Mouse (Mus musculus) CH12.LX (cell line): Measurements from ENCODE around the gene Dnaja1. TPM values are rescaled to one million over a fixed set of nuclear protein-coding genes. Genes with fewer than 3 reads are reported as not detected.

Experiments used
- DNase-seq: peaks from one replicate; pipeline ENCODE4 v3.0.0-alpha.2; 2013; ENCODE audit errors: extremely low read depth
- H3K27ac ChIP-seq: 2 replicates; pipeline ENCODE4 v1.5.1; 2012; ENCODE audit warnings: low read depth, mild to moderate bottlenecking, control low read depth, moderate library complexity; ENCODE audit not compliant: insufficient read depth
- H3K27me3 ChIP-seq: replicated peaks from 2 replicates; pipeline ENCODE3; 2012; ENCODE audit warnings: inconsistent platforms
- H3K36me3 ChIP-seq, 2 experiments: replicated peaks in 1 of 2; 2 replicates each; pipeline versions ENCODE3 to v1.6.1; 2012; ENCODE audit warnings: inconsistent platforms in 1 of 2, low read length in 1 of 2, mild to moderate bottlenecking in 1 of 2, mixed read lengths in 1 of 2, moderate library complexity in 1 of 2; ENCODE audit not compliant: control insufficient read depth in 1 of 2, insufficient read depth in 1 of 2
- H3K4me1 ChIP-seq, 2 experiments: 2 replicates each; pipeline ENCODE4 v1.6.1; 2012; ENCODE audit warnings: inconsistent platforms in 1 of 2, moderate library complexity in 1 of 2; ENCODE audit not compliant: insufficient read depth in 2 of 2, control insufficient read depth in 1 of 2
- H3K4me2 ChIP-seq: 2 replicates; pipeline ENCODE4 v1.6.1; 2012; ENCODE audit warnings: low read depth, mild to moderate bottlenecking, control low read depth; ENCODE audit not compliant: poor library complexity, insufficient read depth, severe bottlenecking
- H3K4me3 ChIP-seq, 3 experiments: fragments of 150-350 bp in 1 of 3; sonication (generic) in 1 of 3; replicated peaks in 1 of 3; 2 replicates each; pipeline versions ENCODE3 to v1.5.1; 2011 to 2012; ENCODE audit warnings: low read depth in 2 of 3, low read length in 2 of 3, mild to moderate bottlenecking in 2 of 3, moderate library complexity in 2 of 3, control low read depth in 1 of 3, improper control_type of control experiment in 1 of 3, inconsistent platforms in 1 of 3, mixed read lengths in 1 of 3; ENCODE audit not compliant: poor library complexity in 1 of 3
- H3K79me2 ChIP-seq: replicated peaks from 2 replicates; pipeline ENCODE4 v1.6.1; 2012; ENCODE audit warnings: mild to moderate bottlenecking, moderate library complexity; ENCODE audit not compliant: control insufficient read depth, poor library complexity, insufficient read depth, severe bottlenecking; ENCODE audit errors: extremely low read depth
- H3K9ac ChIP-seq: 2 replicates; pipeline ENCODE4 v1.6.1; 2012; ENCODE audit warnings: low read depth, mild to moderate bottlenecking, control low read depth, moderate library complexity; ENCODE audit not compliant: insufficient read depth
- H3K9me3 ChIP-seq: replicated peaks from 2 replicates; pipeline ENCODE3; 2012; ENCODE audit warnings: low read length, inconsistent platforms, mixed read lengths
- CHD1 ChIP-seq: IDR thresholded peaks from 2 replicates; pipeline ENCODE4 v1.6.1; 2012; ENCODE audit warnings: low read depth, low read length, improper control_type of control experiment, inconsistent platforms
- CTCF ChIP-seq, 2 experiments: IDR thresholded peaks in 1 of 2; conservative IDR thresholded peaks in 1 of 2; 2 replicates each; pipeline ENCODE4 v1.5.1; 2011 to 2012; ENCODE audit warnings: low read depth in 2 of 2, low read length in 2 of 2, improper control_type of control experiment in 1 of 2, inconsistent platforms in 1 of 2, mild to moderate bottlenecking in 1 of 2, moderate library complexity in 1 of 2
- E2F4 ChIP-seq: IDR thresholded peaks from 2 replicates; pipeline ENCODE4 v1.6.1; 2011; ENCODE audit warnings: low read depth, low read length, improper control_type of control experiment; ENCODE audit not compliant: insufficient replicate concordance
- ELF1 ChIP-seq: IDR thresholded peaks from 2 replicates; pipeline ENCODE4 v1.6.1; 2014; ENCODE audit warnings: low read depth, mild to moderate bottlenecking, inconsistent platforms, low read length, improper control_type of control experiment
- EP300 ChIP-seq: IDR thresholded peaks from 2 replicates; pipeline ENCODE4 v1.6.1; 2011; ENCODE audit warnings: low read length, improper control_type of control experiment
- GABPA ChIP-seq: IDR thresholded peaks from 2 replicates; pipeline ENCODE4 v1.6.1; 2012; ENCODE audit warnings: low read depth, low read length, improper control_type of control experiment, inconsistent platforms; ENCODE audit not compliant: insufficient replicate concordance
- IRF4 ChIP-seq: IDR thresholded peaks from 2 replicates; pipeline ENCODE4 v1.6.1; 2014; ENCODE audit warnings: low read depth, mild to moderate bottlenecking, inconsistent platforms, low read length, improper control_type of control experiment
- JUN ChIP-seq: IDR thresholded peaks from 2 replicates; pipeline ENCODE4 v1.6.1; 2011; ENCODE audit warnings: low read depth, mild to moderate bottlenecking, low read length, improper control_type of control experiment, moderate library complexity; ENCODE audit not compliant: insufficient read depth
- KAT2A ChIP-seq: IDR thresholded peaks from 2 replicates; pipeline ENCODE4 v1.6.1; 2012; ENCODE audit warnings: low read length, improper control_type of control experiment, inconsistent platforms; ENCODE audit not compliant: insufficient replicate concordance
- MAZ ChIP-seq: IDR thresholded peaks from 2 replicates; pipeline ENCODE4 v1.6.1; 2012; ENCODE audit warnings: low read depth, mild to moderate bottlenecking, inconsistent platforms, low read length, improper control_type of control experiment, moderate library complexity
- MEF2A ChIP-seq: IDR thresholded peaks from 2 replicates; pipeline ENCODE4 v1.6.1; 2014; ENCODE audit warnings: low read depth, mild to moderate bottlenecking, inconsistent platforms, low read length, improper control_type of control experiment, borderline replicate concordance
- MYC ChIP-seq: IDR thresholded peaks from 2 replicates; pipeline ENCODE4 v1.6.1; 2011; ENCODE audit warnings: low read depth, mild to moderate bottlenecking, improper control_type of control experiment, low read length
- NELFE ChIP-seq: IDR thresholded peaks from 2 replicates; pipeline ENCODE4 v1.6.1; 2011; ENCODE audit warnings: low read depth, low read length, improper control_type of control experiment
- NRF1 ChIP-seq: IDR thresholded peaks from 2 replicates; pipeline ENCODE4 v1.6.1; 2014; ENCODE audit warnings: low read depth, mild to moderate bottlenecking, inconsistent platforms, low read length, improper control_type of control experiment, moderate library complexity
- PAX5 ChIP-seq: IDR thresholded peaks from 2 replicates; pipeline ENCODE4 v1.6.1; 2012; ENCODE audit warnings: low read length, inconsistent platforms, mixed read lengths
- POLR2A ChIP-seq: IDR thresholded peaks from 2 replicates; pipeline ENCODE4 v1.6.1; 2011; ENCODE audit warnings: low read depth, mild to moderate bottlenecking, improper control_type of control experiment, low read length
- POLR2AphosphoS2 ChIP-seq: IDR thresholded peaks from 2 replicates; pipeline ENCODE4 v1.6.1; 2011; ENCODE audit warnings: low read depth, low read length, improper control_type of control experiment
- RAD21 ChIP-seq: IDR thresholded peaks from 2 replicates; pipeline ENCODE4 v1.6.1; 2011; ENCODE audit warnings: low read depth, mild to moderate bottlenecking, low read length, improper control_type of control experiment, moderate library complexity
- RCOR1 ChIP-seq: conservative IDR thresholded peaks from 2 replicates; pipeline ENCODE4 v1.6.1; 2012; ENCODE audit warnings: low read depth, mild to moderate bottlenecking, inconsistent platforms, low read length, improper control_type of control experiment
- SMC3 ChIP-seq: IDR thresholded peaks from 2 replicates; pipeline ENCODE4 v1.6.1; 2011; ENCODE audit warnings: low read depth, low read length, improper control_type of control experiment
- TBP ChIP-seq: conservative IDR thresholded peaks from 2 replicates; pipeline ENCODE4 v1.6.1; 2011; ENCODE audit warnings: low read depth, low read length, improper control_type of control experiment
- TCF12 ChIP-seq: IDR thresholded peaks from 2 replicates; pipeline ENCODE4 v1.6.1; 2014; ENCODE audit warnings: low read depth, mild to moderate bottlenecking, inconsistent platforms, low read length, improper control_type of control experiment
- USF2 ChIP-seq: conservative IDR thresholded peaks from 2 replicates; pipeline ENCODE4 v1.6.1; 2011; ENCODE audit warnings: low read depth, low read length, improper control_type of control experiment
- ZC3H11A ChIP-seq: IDR thresholded peaks from 2 replicates; pipeline ENCODE4 v1.6.1; 2012; ENCODE audit warnings: low read depth, mild to moderate bottlenecking, inconsistent platforms, low read length, improper control_type of control experiment
- dilution Hi-C: fragments of 300-500 bp; cut with MboI; formaldehyde crosslinking; loops from 2 replicates; pipeline ENCODE4 v1.14.3; 2020; ENCODE audit warnings: low sequenced_read_pairs; ENCODE audit not compliant: extremely low pct_unique_long_range_greater_than_20kb, extremely low pct_ligation_motif_present
- in situ Hi-C: fragments of 300-500 bp; cut with MboI; formaldehyde crosslinking; loops from 3 replicates; pipeline ENCODE4 v1.14.3; 2019; ENCODE audit warnings: low sequenced_read_pairs, low pct_ligation_motif_present, low pct_unique_long_range_greater_than_20kb, mixed read lengths
- polyA plus RNA-seq: library from polyadenylated mRNA; unstranded; fragments of >175 nt; gene quantifications from 2 replicates; pipeline ENCODE4 v1.2.1, GENCODE M21; 2012; ENCODE audit warnings: low read depth; ENCODE audit not compliant: insufficient read length
- total RNA-seq, 2 experiments: library from RNA; depleted of rRNA; stranded (reverse); fragments of 300-350 nt in 1 of 2; fragments of >200 nt in 1 of 2; gene quantifications; 2 replicates each; pipeline ENCODE4 v1.2.3; 2012 to 2014

Dnaja1 gene
- total and polyA plus RNA-seq, 3 experiments = 67.9 to 485 (median 117) TPM

- H3K9me3 ChIP-seq = no peaks in the 10 kb centered on the region
- H3K79me2 ChIP-seq = no peaks in the 10 kb centered on the region
- dilution Hi-C loops (no loop called here), in situ Hi-C loops (loop anchor here (25.0 kb wide), 1 partner anchor 554 kb away; the partner anchor contains the start of gene Aco1)
- DNase-seq = no peak
- TF ChIP-seq MEF2A (no peak), KAT2A (no peak), RAD21 (no peak), ZC3H11A (no peak), NELFE (no peak), NRF1 (no peak), JUN (no peak), RCOR1 (no peak), EP300 (no peak), POLR2A (no peak), PAX5 (no peak), USF2 (no peak), CHD1 (no peak)
- H3K4me2 ChIP-seq = no peak overlapping the region
- H3K27me3 ChIP-seq = no peaks in the 10 kb centered on the region
- H3K9ac ChIP-seq = no peak overlapping the region
- H3K4me3 ChIP-seq = no peak overlapping the region
- peaks cover 52 to 79% of the 10 kb centered on the region in 2 experiments for H3K36me3 ChIP-seq
- H3K27ac ChIP-seq = no peak overlapping the region
- no peaks in the 10 kb centered on the region for H3K4me1 ChIP-seq
Measured at GRCm38 (mm10) chr4:40691100-40691499, 30.9 kb upstream of the Dnaja1 start.

GRCm38 (mm10) chr4:40697059-40697458 is 24.9 kb upstream of the Dnaja1 start:
- H3K4me1 ChIP-seq = peaks cover 6 to 10% of the 10 kb centered on the region in 2 experiments
- no peak overlapping the region for H3K27ac ChIP-seq
- in situ Hi-C loops = loop anchor here (25.0 kb wide), 1 partner anchor 560 kb away; the partner anchor contains the start of gene Aco1
- no peak overlapping the region for H3K9ac ChIP-seq
- peaks cover 3% of the 10 kb centered on the region; the same call in 1 of the 2 replicates for H3K79me2 ChIP-seq
- TF ChIP-seq NELFE = no peak
- TF ChIP-seq IRF4 = no peak
- TF ChIP-seq POLR2A = no peak
- no peak for TF ChIP-seq KAT2A
- TF ChIP-seq ZC3H11A = no peak
- no peak for TF ChIP-seq GABPA
- TF ChIP-seq TCF12 = no peak
- no peak for TF ChIP-seq E2F4
- TF ChIP-seq JUN = no peak
- TF ChIP-seq POLR2AphosphoS2 = no peak
- TF ChIP-seq CTCF (conservative IDR thresholded peaks at IDR 0.05 in 1 of 2, IDR thresholded peaks at IDR 0.05 in 1 of 2; ENCODE audit: low read depth in 2 of 2, low read length in 2 of 2) = no peak
- TF ChIP-seq TBP = no peak
- TF ChIP-seq NRF1 = no peak
- no peak for TF ChIP-seq ELF1
- no peak for TF ChIP-seq SMC3
- no peak for TF ChIP-seq MYC
- no peak for TF ChIP-seq RCOR1
- no peak for TF ChIP-seq RAD21
- TF ChIP-seq CHD1 = no peak
- TF ChIP-seq MAZ = no peak
- peaks cover 35 to 70% of the 10 kb centered on the region in 2 experiments for H3K36me3 ChIP-seq
- no peak overlapping the region for H3K4me3 ChIP-seq
- no peaks in the 10 kb centered on the region for H3K27me3 ChIP-seq
- no peak for DNase-seq
- H3K9me3 ChIP-seq = no peaks in the 10 kb centered on the region
- H3K4me2 ChIP-seq = no peak overlapping the region
- dilution Hi-C loops = no loop called here
